Mouse (Mus musculus): ENCODE data around the gene Suz12.
"Not testable (repeated sequence)": the region's sequence is repeated elsewhere in the genome, so short reads cannot be mapped to it uniquely, and the experiment has no call there.

Gene Suz12

DNA sequence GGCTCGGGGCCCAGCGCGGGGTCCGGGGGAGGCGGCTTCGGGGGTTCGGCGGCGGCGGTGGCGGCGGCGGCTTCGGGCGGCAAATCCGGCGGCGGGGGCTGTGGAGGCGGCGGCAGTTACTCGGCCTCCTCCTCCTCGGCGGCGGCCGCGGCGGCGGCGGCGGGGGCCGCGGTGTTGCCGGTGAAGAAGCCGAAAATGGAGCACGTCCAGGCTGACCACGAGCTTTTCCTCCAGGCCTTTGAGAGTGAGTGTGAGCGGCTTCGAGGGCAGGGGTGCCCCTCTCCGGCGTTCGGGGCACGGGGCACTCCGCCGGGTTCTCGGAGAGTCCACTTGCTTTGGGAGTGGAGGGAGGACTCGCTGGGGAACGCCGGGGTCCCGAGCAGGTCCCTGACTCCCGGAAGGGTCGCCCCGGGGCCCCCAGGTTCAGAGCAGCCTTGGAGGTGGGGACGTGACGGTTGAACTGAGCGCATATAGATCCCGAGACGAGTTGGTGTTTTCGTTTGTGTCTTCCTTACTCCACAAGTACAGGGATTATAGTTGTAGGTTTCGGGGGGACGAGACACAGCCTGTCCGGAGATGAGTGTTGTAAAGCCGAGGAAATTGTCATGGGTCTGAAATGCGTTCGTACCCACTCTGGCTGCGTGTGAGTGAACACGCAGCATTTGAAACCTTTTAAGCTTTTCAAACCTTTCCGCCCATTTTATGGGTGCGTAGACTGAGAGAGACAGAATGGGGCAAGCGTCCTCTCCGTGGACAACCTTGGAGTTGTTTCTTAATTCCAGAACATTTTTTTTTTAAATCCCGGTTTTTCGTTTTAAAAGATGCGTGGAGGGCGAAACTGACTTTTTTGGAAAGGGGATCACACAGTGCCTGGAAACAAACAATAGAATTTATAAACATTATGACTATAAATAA lies 707 bp downstream of the Suz12 start:
- peak; percentile 94 for DNase-seq

DNA sequence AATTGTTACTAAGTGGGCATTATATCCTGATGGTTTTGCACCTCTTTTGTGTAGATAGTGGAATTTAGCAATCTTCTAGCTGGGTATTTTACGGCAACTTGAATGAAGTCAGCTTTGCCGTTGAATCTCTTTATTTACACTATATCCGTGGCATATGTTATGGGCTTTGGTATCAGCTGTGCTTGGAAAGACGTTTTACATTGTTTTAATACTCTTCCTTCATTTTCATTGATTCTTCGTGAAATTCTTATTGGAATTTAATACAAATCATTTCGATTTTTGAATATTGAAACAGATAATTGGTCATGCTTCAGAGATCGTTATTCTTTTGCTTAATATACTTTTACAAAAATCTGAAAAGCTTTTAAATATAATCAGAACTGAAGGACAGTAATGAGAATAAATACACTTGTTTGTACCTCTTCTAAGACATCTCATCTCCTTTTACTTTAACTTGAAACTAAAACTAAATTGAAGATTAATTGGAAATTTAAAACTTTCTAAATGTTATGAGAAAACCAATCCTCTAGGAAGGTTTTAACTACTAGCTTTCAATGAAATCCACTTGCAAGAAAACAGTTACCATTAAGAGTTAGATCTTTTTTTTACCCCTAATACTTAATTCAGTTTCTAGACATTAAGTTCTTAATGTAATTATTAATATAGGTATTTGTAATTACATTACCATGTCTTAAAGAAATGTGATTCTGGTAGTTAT lies 1.5 kb downstream of the Suz12 start:
- DNase-seq, result no peak

DNA sequence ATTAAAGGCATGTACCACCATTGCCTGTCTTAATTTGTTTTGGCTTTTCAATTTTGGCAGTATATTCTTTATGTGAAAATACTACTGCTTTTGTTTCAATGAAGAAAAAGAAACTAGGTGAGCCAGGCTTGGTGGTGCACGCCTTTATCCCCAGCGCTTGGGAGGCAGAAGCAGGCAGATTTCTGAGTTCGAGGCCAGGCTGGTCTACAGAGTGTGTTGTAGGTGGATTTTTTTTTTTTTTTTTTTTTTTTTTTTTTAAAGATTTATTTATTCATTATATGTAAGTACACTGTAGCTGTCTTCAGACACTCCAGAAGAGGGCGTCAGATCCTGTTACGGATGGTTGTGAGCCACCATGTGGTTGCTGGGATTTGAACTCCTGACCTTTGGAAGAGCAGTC lies 23.6 kb downstream of the Suz12 start:
- DNase-seq, result not testable (repeated sequence)

GRCm38 (mm10) chr11:80019792-80020191 lies 26.9 kb downstream of the Suz12 start:
- DNase-seq, result no peak

- DNase-seq, result no peak
Observed at GRCm38 (mm10) chr11:80021306-80021705, 28.4 kb downstream of the Suz12 start.

DNA sequence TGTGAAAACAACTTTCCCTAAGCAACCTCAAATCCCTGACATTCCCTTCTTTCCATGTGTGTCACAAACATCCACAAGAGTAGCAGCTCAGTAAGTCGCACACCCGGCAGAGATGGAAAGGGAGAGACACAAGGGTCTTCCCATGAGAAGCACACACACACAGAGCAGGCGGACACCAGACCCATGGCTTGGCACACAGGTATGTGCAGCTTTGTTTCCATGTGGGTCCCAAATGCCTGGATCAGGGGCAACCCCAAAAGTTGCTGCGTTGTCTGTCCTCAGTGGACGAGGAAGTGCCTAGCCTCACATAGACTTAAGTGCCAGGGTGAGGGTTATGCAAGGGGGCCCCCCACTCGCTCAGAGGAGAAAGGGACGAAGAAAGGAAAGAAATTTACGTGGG lies 44.6 kb downstream of the Suz12 start:
- DNase-seq, result no peak

DNA sequence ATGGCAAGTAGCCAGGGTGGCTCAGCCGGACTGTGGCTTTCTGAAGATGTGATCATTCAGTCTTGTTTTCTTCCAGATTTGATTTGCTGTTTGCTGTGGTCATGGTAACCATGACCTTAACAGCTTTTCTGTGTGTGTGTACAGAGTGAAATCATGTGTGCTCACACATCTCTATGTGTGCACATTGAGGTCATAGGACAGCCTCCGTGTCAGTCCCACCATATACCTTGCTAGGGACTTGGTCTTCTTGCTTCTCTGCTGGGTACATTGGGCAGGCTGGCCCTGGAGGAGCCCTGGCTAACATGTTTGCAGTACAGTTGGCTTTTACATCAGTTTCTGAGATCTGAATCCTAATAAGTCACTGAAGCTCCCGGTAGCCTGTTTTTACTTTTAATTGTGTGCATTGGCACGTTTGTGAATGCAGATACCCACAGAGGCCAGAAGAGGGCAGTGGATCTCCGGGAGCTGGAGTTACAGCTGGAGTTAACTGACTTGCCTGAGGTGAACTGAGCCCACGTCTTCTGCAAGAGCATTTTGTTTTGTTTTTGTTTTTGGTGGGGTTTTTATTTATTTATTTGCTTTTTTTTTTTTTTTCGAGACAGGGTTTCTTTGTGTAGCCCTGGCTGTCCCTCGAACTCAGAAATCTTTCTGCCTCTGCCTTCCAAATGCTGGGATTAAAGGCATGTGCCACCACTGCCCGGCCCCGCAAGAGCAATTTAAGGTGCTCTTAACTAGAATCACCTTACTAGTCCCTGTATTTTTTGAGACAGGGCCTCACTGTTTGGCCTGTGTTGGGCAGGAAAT lies 49.9 kb downstream of the Suz12 start:
- peak; percentile 62 for DNase-seq

DNA sequence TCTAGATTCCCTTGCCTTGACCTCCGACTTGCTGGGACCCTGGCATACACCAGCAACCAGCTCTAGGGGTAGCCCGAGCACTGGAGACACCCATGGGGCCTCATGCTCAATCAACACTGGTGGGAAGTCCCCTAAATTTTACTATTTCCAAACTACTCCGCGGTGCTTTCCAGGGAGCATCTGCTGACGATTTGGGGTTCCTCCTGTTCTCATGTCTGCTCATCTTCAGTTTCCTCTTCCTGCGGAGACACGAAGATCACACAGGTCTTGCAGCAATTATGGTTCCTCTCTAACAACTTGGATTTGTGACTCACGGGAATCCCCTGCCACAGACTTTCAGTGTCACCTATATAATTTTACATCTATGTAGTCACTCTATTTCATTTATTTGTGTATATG lies 50.5 kb downstream of the Suz12 start:
- no peak for DNase-seq

GRCm38 (mm10) chr11:80046856-80047255 lies 54.0 kb downstream of the Suz12 start:
- no peak for DNase-seq

DNA sequence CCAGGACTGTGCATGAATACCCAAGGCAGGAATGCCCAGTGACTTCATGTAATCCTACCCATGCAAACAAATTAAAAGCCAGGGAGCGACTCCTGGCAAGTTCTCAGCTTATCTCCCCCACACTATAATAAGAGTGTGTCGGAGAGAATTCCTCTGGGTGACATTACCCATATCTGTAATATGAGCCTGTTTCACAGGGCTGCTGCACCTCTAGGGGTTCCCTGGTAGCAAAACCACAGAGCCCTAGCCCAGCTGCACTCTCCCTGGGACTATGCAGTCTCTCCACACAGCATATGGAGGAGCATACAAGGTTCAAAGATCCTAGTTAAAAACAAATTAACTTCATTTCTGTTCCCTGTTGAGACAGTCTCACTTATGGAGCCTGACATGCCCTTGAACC lies 57.2 kb downstream of the Suz12 start:
- DNase-seq, result no peak

DNA sequence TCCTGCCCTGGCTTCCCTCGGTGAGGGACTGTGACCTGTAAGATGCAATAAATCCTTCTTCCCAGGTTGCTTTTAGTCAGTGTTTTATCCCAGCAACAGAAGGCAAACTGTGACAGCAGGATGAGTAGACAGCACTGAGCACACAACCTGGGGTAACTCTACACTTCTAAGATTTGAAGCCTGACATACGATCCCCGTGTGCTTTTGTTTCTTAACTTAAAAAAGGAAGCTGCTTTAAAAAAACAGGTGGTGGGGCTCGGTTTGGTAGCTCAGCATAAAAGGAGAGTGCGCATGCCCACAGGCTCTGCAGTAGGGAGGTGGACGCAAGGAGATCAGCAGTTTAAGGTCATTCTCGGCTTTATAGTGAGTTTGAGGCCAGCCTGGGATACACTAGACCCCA lies 59.5 kb downstream of the Suz12 start:
- no peak for DNase-seq

GRCm38 (mm10) chr11:80053171-80053570 lies 60.3 kb downstream of the Suz12 start:
- no peak for DNase-seq

- DNase-seq, result no peak
Observed at GRCm38 (mm10) chr11:80054659-80055058, 61.8 kb downstream of the Suz12 start.

GRCm38 (mm10) chr11:80056141-80056540 lies 63.2 kb downstream of the Suz12 start:
- DNase-seq, result no peak

- no peak for DNase-seq
Observed at GRCm38 (mm10) chr11:80062159-80062558, 69.3 kb downstream of the Suz12 start.

DNA sequence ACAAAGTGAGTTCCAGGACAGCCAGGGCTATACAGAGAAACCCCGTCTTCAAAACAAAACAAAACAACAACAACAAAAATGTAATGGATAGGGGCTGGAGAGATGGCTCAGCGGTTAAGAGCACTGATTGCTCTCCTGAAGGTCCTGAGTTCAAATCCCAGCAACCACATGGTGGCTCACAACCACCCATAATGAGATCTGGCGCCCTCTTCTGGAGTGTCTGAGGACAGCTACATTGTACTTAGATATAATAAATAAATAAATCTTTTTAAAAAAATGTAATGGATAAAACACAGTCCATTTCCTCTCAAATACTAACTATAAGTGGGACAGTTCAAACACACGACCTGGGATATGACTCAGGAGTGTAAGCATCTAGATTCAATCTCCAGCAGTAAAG lies 73.5 kb downstream of the Suz12 start:
- peak; percentile 64 for DNase-seq

GRCm38 (mm10) chr11:80067558-80067957 lies 74.7 kb downstream of the Suz12 start:
- DNase-seq, result peak; percentile 53

DNA sequence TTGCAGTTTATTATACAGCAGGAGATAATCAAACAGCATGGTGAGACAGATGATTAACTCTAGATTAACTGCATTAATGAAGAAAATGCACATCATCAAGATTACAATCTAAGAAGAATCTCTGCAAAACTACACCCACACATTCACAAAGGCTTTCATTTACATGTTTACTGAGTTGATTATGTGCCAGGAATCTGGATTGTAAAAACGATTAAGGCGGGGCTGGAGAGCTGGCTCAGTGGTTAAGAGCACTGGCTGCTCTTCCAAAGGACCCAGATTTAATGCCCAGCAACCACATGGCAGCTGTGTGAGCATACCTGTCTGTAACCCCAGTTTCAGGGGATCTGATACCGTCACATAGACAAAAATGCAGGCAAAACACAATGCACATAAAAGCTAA lies 76.9 kb downstream of the Suz12 start:
- DNase-seq, result no peak

GRCm38 (mm10) chr11:80071039-80071438 lies 78.1 kb downstream of the Suz12 start:
- DNase-seq, result no peak

- DNase-seq, result no peak
Observed at GRCm38 (mm10) chr11:80072365-80072764, 79.5 kb downstream of the Suz12 start.

DNA sequence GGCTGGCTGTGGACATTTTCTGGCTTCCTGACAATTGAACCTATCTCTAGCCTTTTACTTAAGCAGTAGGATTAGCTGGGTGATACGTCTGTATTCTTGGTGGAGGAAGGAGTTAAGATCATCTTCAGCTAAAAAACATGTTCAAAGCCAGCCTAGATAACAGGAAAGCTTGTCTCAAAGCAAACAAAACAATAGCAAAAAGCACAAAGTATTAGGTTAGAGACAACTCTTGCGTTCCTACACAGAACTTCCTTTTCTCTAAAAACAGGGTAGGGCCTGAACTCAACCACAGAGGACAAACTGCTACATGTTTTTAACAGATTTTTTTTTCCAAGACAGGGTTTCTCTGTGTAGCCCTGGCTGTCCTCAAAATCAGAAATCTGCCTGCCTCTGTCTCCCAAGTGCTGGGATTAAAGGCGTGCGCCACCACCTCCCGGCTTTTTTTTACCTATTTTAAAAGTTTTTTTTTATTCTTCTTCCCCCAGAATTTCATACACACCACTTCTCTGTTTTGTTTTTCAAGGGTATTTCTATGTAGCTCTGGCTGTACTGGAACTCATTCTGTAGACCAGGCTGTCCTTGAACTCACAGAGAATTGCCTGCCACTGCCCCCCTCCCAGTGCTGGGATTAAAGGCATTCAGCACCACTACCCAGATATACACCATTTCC lies 82.8 kb downstream of the Suz12 start:
- no peak for DNase-seq

GRCm38 (mm10) chr11:80077784-80078545 lies 85.1 kb downstream of the Suz12 start:
- DNase-seq, result no peak

All from thymus, postnatal 4 days (tissue).